Mouse (Mus musculus) forebrain, postnatal 0 days (tissue): ENCODE measurements around the gene Atg16l2. TPM values are rescaled to one million over a fixed set of nuclear protein-coding genes. Genes with fewer than 3 reads are reported as not detected.

ENCODE experiments used
- ATAC-seq: fragments of 200-750 bp; cut with Nextera tagmentation; 2 replicates; pipeline ENCODE4 v1.8.0; 2017; ENCODE audit warnings: mild to moderate bottlenecking, moderate library complexity
- DNase-seq: peaks from one replicate; pipeline ENCODE4 v3.0.0-alpha.2; 2015
- H3K27ac ChIP-seq: fragments of 300-500 bp; sonication (generic); 2 replicates; pipeline ENCODE4 v1.5.1; 2014; ENCODE audit warnings: low read depth, mild to moderate bottlenecking, antibody characterized with exemption, low read length, moderate library complexity, mixed read lengths
- H3K27me3 ChIP-seq: fragments of 300-500 bp; sonication (generic); 2 replicates; pipeline ENCODE4 v1.6.1; 2014; ENCODE audit warnings: mild to moderate bottlenecking, low read length, mixed read lengths; ENCODE audit not compliant: insufficient read depth
- H3K36me3 ChIP-seq: fragments of 300-500 bp; sonication (generic); 2 replicates; pipeline ENCODE4 v1.6.1; 2014; ENCODE audit warnings: mild to moderate bottlenecking, moderate library complexity; ENCODE audit not compliant: insufficient read depth
- H3K4me1 ChIP-seq: fragments of 300-500 bp; sonication (generic); 2 replicates; pipeline ENCODE4 v1.6.1; 2014; ENCODE audit warnings: antibody characterized with exemption; ENCODE audit not compliant: insufficient read depth
- H3K4me2 ChIP-seq: fragments of 300-500 bp; sonication (generic); 2 replicates; pipeline ENCODE4 v1.6.1; 2014; ENCODE audit warnings: low read depth, mild to moderate bottlenecking, moderate library complexity
- H3K4me3 ChIP-seq: fragments of 300-500 bp; sonication (generic); 2 replicates; pipeline ENCODE4 v1.5.1; 2014; ENCODE audit warnings: low read depth, low read length, mixed read lengths
- H3K9ac ChIP-seq: fragments of 300-500 bp; sonication (generic); 2 replicates; pipeline ENCODE4 v1.6.1; 2014; ENCODE audit warnings: mild to moderate bottlenecking
- H3K9me3 ChIP-seq: fragments of 300-500 bp; sonication (generic); 2 replicates; pipeline ENCODE4 v1.6.1; 2016; ENCODE audit warnings: low read length
- CTCF ChIP-seq: sonication (generic); IDR thresholded peaks from 2 replicates; pipeline ENCODE4 v1.5.1; 2016; ENCODE audit warnings: antibody characterized with exemption, control low read depth, low read depth
- WGBS: fragments of 180-500 bp; shearing (Covaris S2); extraction: QIAGEN DNeasy Blood & Tissue Kit; methylation state at CpG from one replicate; pipeline ENCODE4 v1.1.7; 2014; 5-methylcytosine and 5-hydroxymethylcytosine counted together
- polyA plus RNA-seq: library from polyadenylated mRNA; unstranded; fragments of >200 nt; fragmentation: Nextera tagmentation; extraction: Ambion mirVana; gene quantifications from 2 replicates; pipeline ENCODE4 v1.2.1, GENCODE M21; 2015
- total RNA-seq: library from RNA; depleted of rRNA; stranded (reverse); fragments of >200 nt; gene quantifications from 2 replicates; pipeline ENCODE4 v1.2.3, GENCODE M21; 2014

The Atg16l2 gene
- total and polyA plus RNA-seq, 2 experiments from 2014 or later, result 21.6 to 51.9 TPM

DNA sequence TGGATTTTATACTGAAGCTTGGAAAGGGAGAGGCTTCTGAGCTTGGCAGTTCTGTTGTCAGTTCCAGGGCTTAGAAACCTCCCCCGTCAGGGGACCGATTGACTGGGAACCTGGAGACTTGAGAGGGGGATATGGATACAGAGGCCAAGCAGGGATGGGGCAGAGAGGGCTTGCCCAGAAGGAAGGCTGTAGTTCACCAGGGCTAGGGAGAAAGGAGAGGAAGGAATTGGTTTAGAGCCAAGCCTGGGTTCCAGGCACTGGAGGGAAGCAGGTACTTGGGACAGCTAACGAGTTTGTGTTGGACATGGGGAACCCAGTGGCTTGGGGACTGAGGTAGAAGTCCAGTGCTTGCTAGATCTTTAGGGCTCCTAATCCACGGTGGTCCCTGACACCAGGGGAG is 27.6 kb upstream of the Atg16l2 start:
- H3K27ac ChIP-seq, result no peak overlapping the region
- 64% methylated on average over 4 of the region's 4 CpGs for WGBS
- no peak for TF ChIP-seq CTCF
- H3K9ac ChIP-seq, result no peak overlapping the region
- no peaks in the 10 kb centered on the region for H3K27me3 ChIP-seq
- H3K4me3 ChIP-seq, result no peak overlapping the region
- 0 out of 2 replicates have a peak, but pooled peaks cover 8% of the 10 kb centered on the region for H3K4me1 ChIP-seq
- H3K36me3 ChIP-seq, result no peaks in the 10 kb centered on the region
- H3K9me3 ChIP-seq, result no peaks in the 10 kb centered on the region
- H3K4me2 ChIP-seq, result no peak overlapping the region
- no peak for ATAC-seq
- no peak for DNase-seq

GRCm38 (mm10) chr7:101328621-101329158 is 26.6 kb upstream of the Atg16l2 start:
- no peak overlapping the region for H3K4me2 ChIP-seq

GRCm38 (mm10) chr7:101327786-101328185 is 25.7 kb upstream of the Atg16l2 start:
- DNase-seq (no peak), ATAC-seq (no peak)
- 74% methylated on average over 2 of the region's 2 CpGs for WGBS
- H3K4me2 ChIP-seq, result no peak overlapping the region
- H3K9ac ChIP-seq, result no peak overlapping the region
- no peaks in the 10 kb centered on the region for H3K36me3 ChIP-seq
- H3K4me3 ChIP-seq, result no peak overlapping the region
- H3K9me3 ChIP-seq, result no peaks in the 10 kb centered on the region
- H3K27me3 ChIP-seq, result no peaks in the 10 kb centered on the region
- H3K4me1 ChIP-seq, result 0 out of 2 replicates have a peak, but pooled peaks cover 8% of the 10 kb centered on the region
- no peak overlapping the region for H3K27ac ChIP-seq
- no peak for TF ChIP-seq CTCF

More at GRCm38 (mm10) chr7:101328621-101329158, 26.6 kb upstream of the Atg16l2 start:
- peak; percentile 36 for TF ChIP-seq CTCF
- H3K27me3 ChIP-seq, result no peaks in the 10 kb centered on the region
- 0 out of 2 replicates have a peak, but pooled peaks cover 8% of the 10 kb centered on the region for H3K4me1 ChIP-seq
- WGBS, result 46% methylated on average over 4 of the region's 4 CpGs
- no peak overlapping the region for H3K9ac ChIP-seq
- peak; percentile 62 for DNase-seq
- H3K27ac ChIP-seq, result no peak overlapping the region; the same call in 1 of the 2 replicates
- no peaks in the 10 kb centered on the region for H3K9me3 ChIP-seq
- no peak overlapping the region for H3K4me3 ChIP-seq
- H3K36me3 ChIP-seq, result no peaks in the 10 kb centered on the region
- peak; percentile 86 for ATAC-seq

DNA sequence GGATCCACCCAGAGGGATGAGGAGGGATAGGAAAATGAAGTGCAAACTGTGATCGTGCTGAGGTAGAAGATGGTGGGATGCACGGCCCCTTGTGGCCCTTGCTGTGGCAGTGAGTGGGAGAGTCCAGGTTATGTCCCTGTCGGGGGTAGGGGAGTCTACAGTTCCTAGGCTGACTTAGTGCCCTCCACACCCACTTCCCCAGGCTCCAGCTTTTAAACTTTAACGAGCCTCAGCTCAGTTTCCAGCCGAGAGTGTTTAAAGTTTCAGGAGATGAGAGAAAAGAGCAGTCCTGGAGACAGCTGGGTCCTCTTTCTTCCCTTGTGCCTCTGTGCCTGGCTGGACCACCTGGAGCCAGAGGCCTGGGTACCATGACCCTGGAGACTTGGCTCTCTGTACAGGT is 25.2 kb upstream of the Atg16l2 start:
- Histone ChIP-seq H3K4me1 (0 out of 2 replicates have a peak, but pooled peaks cover 8% of the 10 kb centered on the region), H3K27me3 (no peaks in the 10 kb centered on the region)

GRCm38 (mm10) chr7:101326006-101326405 is 24.0 kb upstream of the Atg16l2 start:
- no peaks in the 10 kb centered on the region for H3K36me3 ChIP-seq
- no peak overlapping the region for H3K4me3 ChIP-seq
- H3K9me3 ChIP-seq, result no peaks in the 10 kb centered on the region
- no peak for ATAC-seq
- H3K27ac ChIP-seq, result no peak overlapping the region
- H3K27me3 ChIP-seq, result 0 out of 2 replicates have a peak, but pooled peaks cover 4% of the 10 kb centered on the region
- no peak for TF ChIP-seq CTCF
- no peak overlapping the region for H3K4me2 ChIP-seq
- 81% methylated on average over 5 of the region's 5 CpGs for WGBS
- no peak overlapping the region for H3K9ac ChIP-seq
- H3K4me1 ChIP-seq, result 0 out of 2 replicates have a peak, but pooled peaks cover 8% of the 10 kb centered on the region
- DNase-seq, result no peak

More for the DNA sequence above, 25.2 kb upstream of the Atg16l2 start:
- ATAC-seq, result no peak
- WGBS, result 51% methylated on average over 5 of the region's 5 CpGs
- H3K9ac ChIP-seq, result no peak overlapping the region
- H3K4me3 ChIP-seq, result no peak overlapping the region
- DNase-seq, result no peak
- H3K4me2 ChIP-seq, result no peak overlapping the region
- H3K9me3 ChIP-seq, result no peaks in the 10 kb centered on the region
- no peaks in the 10 kb centered on the region for H3K36me3 ChIP-seq
- no peak for TF ChIP-seq CTCF
- H3K27ac ChIP-seq, result no peak overlapping the region

DNA sequence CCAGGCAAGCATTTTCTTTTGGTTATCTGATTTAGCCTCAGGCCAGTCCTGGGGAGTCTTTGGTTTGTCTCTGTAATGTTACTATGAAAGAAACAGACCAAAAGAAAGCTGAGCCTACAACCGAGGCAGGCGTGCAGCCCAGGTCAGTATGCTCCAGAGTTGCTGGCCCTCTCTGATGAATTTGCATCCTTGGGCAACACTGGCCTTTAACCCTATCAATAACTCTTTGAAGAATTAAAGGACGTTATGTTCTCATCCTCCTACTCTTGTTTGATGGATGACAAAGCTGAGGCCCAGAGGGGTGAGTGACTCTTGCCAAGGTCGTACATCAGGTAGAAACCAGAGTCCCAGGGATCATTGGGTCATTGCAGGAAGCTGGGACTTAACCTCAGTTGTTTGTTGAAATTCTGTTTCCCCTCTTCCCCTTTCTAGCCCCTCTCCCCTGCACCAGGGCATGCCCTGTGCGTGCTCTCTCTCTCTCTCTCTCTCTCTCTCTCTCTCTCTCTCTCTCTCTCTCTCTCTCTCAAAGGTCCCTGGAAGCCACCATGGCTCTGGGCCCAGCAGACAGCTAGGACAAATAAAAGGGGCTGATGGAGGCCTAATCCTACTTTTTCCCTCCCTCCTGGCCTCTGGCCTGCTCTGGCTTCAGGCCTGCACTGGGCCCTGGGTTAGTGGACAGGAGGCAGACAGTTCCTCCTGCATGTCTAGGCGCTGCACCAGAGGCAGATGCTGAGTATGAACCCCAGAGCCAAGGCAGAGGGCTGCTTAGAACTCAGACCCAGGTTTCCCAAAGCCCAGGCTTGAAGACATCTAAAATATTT is 22.3 kb upstream of the Atg16l2 start:
- H3K36me3 ChIP-seq, result no peaks in the 10 kb centered on the region
- H3K27me3 ChIP-seq, result 0 out of 2 replicates have a peak, but pooled peaks cover 4% of the 10 kb centered on the region
- no peak for ATAC-seq
- DNase-seq, result peak; percentile 10
- no peak overlapping the region for H3K27ac ChIP-seq
- WGBS, result 62% methylated on average over 6 of the region's 6 CpGs
- no peak overlapping the region for H3K4me2 ChIP-seq
- H3K9ac ChIP-seq, result no peak overlapping the region
- TF ChIP-seq CTCF, result no peak
- no peaks in the 10 kb centered on the region for H3K9me3 ChIP-seq
- H3K4me3 ChIP-seq, result no peak overlapping the region
- 0 out of 2 replicates have a peak, but pooled peaks cover 13% of the 10 kb centered on the region for H3K4me1 ChIP-seq

DNA sequence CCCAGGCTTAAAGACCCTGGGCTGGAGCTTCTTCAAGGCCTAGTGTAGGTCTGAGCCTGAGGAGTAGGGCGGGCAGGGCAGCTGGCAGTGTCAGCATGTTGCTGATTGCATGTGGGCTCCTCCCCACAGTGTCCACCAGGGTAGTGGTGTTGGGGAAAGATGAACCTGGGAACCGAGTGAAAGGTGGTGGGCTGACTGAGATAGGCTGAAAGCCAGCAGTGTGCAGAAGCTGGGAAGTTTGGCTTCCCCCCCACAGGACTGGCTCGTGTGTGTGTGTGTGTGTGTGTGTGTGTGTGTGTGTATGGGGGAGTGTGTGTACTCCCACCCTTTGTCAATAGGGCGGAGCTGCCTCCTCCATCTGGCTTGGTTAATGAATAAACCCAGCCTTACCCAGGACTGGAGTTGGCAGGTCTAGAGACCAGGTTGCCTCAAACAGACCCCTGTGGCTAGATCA is 21.1 kb upstream of the Atg16l2 start:
- 68% methylated on average over 4 of the region's 4 CpGs for WGBS
- Histone ChIP-seq H3K4me3 (no peak overlapping the region), H3K9me3 (no peaks in the 10 kb centered on the region), H3K4me1 (0 out of 2 replicates have a peak, but pooled peaks cover 4% of the 10 kb centered on the region), H3K27me3 (0 out of 2 replicates have a peak, but pooled peaks cover 4% of the 10 kb centered on the region), H3K36me3 (no peaks in the 10 kb centered on the region), H3K9ac (no peak overlapping the region), H3K27ac (no peak overlapping the region), H3K4me2 (no peak overlapping the region)
- DNase-seq (no peak), ATAC-seq (no peak)
- no peak for TF ChIP-seq CTCF
